Mouse (Mus musculus): ENCODE data around the gene Hamp.

The Hamp gene

GRCm38 (mm10) chr7:30943909-30944635 lies at the start of gene Hamp:
Gene Hamp, minus strand, starts transcription at chr7:30944032.
- in situ Hi-C loops (cut with MseI, MboI), result no loop called here

- in situ Hi-C loops (cut with MseI, MboI), result no loop called here
Observed at GRCm38 (mm10) chr7:30992148-30992547, 48.3 kb upstream of the Hamp start.

GRCm38 (mm10) chr7:30988519-30989162 lies 44.8 kb upstream of the Hamp start:
- in situ Hi-C loops (cut with MseI, MboI), result no loop called here

GRCm38 (mm10) chr7:30985357-30985756 lies 41.5 kb upstream of the Hamp start:
- in situ Hi-C loops (cut with MseI, MboI), result no loop called here

- in situ Hi-C loops (cut with MseI, MboI), result no loop called here
Observed at GRCm38 (mm10) chr7:30981703-30982102, 37.9 kb upstream of the Hamp start.

- in situ Hi-C loops (cut with MseI, MboI), result no loop called here
Observed at GRCm38 (mm10) chr7:30973501-30974289, 29.9 kb upstream of the Hamp start, which contains the start of gene Fam187b. Gene Fam187b, plus strand, starts transcription at chr7:30973790.

- in situ Hi-C loops (cut with MseI, MboI), result no loop called here
Observed at GRCm38 (mm10) chr7:30973251-30973500, 29.3 kb upstream of the Hamp start, which contains the start of gene Lsr. Gene Lsr, minus strand, starts transcription at chr7:30973464.

GRCm38 (mm10) chr7:30972426-30973250 lies 28.8 kb upstream of the Hamp start:
- in situ Hi-C loops (cut with MseI, MboI), result no loop called here

- in situ Hi-C loops (cut with MseI, MboI), result no loop called here
Observed at GRCm38 (mm10) chr7:30971901-30972300, 28.1 kb upstream of the Hamp start.

- in situ Hi-C loops (cut with MseI, MboI), result no loop called here
Observed at GRCm38 (mm10) chr7:30969174-30969573, 25.3 kb upstream of the Hamp start.

- in situ Hi-C loops (cut with MseI, MboI), result no loop called here
Observed at GRCm38 (mm10) chr7:30968611-30969010, 24.8 kb upstream of the Hamp start.

- in situ Hi-C loops (cut with MseI, MboI), result no loop called here
Observed at GRCm38 (mm10) chr7:30966657-30967056, 22.8 kb upstream of the Hamp start.

GRCm38 (mm10) chr7:30965677-30966076 lies 21.8 kb upstream of the Hamp start:
- in situ Hi-C loops (cut with MseI, MboI), result no loop called here

GRCm38 (mm10) chr7:30964366-30964765 lies 20.5 kb upstream of the Hamp start:
- in situ Hi-C loops (cut with MseI, MboI), result no loop called here

- in situ Hi-C loops (cut with MseI, MboI), result no loop called here
Observed at GRCm38 (mm10) chr7:30962862-30963261, 19.0 kb upstream of the Hamp start.

- in situ Hi-C loops (cut with MseI, MboI), result no loop called here
Observed at GRCm38 (mm10) chr7:30959786-30960349, 16.0 kb upstream of the Hamp start.

GRCm38 (mm10) chr7:30958866-30959487 lies 15.1 kb upstream of the Hamp start:
- in situ Hi-C loops (cut with MseI, MboI), result no loop called here

GRCm38 (mm10) chr7:30958109-30958865 lies 14.5 kb upstream of the Hamp start:
- in situ Hi-C loops (cut with MseI, MboI), result no loop called here

GRCm38 (mm10) chr7:30957367-30957783 lies 13.5 kb upstream of the Hamp start:
- in situ Hi-C loops (cut with MseI, MboI), result no loop called here

GRCm38 (mm10) chr7:30956756-30957366 lies 13.0 kb upstream of the Hamp start, which contains the start of gene Usf2:
Gene Usf2, minus strand, starts transcription at chr7:30956803.
- in situ Hi-C loops (cut with MseI, MboI), result no loop called here
